Mouse (Mus musculus): ENCODE results near the gene Jchain. TPM values are rescaled to one million over a fixed set of nuclear protein-coding genes. Genes with fewer than 3 reads are reported as not detected.
A peak's percentile ranks its signal among the peaks of the same experiment; 100 is the strongest.

The Jchain gene
- polyA plus RNA-seq, 1 experiment from 2014 or later, result 0.19 TPM

DNA sequence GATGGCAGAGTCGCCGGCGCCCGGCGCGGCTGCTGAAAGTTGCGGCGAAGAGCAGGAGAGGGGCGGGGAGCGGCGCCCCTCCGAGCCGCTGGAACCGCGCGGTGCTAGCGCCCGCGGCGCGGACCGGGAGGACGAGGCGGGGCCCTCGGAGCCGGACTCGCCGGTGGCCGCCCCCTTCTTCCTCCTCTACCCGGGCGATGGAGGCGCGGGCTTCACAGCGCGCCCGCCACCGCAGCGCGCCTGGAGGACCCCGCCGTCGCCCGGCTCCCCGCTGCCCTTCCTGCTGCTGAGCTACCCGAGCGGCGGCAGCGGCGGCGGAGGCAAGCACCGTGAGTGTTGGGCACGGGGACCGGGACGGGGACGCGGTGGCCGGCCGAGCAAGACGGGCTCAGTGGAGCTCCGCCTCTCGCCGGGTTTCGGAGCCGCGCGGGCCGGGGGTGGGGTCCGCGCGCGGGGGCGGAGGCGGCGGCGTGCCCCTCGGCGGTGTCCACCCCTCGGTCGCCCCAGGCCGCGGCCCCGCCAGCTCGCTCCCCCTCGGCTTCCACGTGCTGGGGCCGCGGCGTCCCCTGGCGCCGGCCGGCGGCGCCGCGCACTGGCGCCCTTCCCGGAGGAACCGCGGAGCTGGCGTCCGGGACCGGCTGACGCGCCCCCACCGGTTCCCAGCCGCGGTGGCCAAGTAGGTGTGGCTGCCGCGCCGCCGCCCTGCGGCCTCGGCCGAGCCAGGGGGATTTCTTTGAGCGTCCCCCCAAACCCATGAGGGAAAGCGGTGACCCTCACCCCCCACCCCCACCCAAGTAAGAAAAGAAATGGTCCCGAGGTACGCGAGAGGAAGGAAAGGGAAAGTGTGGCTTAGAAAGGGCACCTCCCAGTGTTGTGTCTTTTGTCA, 37.7 kb upstream of the Jchain start:
- DNase-seq (ENCODE audit: low spot score), result peak; percentile 74

DNA sequence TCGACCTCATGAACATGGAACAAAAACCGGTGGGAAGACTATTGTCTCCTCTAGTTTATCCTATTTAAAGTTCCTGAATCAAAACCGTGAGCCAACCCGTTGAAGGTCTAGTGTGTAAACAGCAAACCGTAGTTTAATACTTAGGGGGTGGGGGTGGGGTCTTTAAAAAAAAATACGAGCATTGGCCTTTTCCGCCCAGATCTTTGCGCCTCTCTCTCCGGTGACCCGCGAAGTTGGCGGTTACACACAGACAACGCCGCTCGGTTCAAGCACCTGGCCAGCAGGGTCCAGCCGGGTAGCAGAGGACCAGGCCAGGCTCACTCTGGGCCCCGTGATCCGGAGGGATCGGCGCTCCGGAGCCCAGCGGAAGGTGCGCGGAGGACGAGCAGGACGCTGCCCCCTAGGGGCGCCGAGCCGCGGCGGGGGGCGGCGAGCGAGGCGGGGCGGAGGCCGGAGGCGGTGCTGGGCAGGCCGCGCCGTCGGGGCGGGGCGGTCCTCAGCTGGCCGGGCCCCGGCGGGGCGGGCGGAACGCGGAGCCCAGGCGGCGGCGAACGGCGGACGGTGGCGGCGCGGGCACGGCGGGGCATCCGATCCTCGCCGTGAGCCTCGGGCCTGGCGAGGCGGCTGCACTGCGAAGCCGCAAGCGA, 36.9 kb upstream of the Jchain start, which contains the start of gene Rufy3:
Gene Rufy3, plus strand, starts transcription at position 540 of the 647 bp plus-strand sequence.
- H3K9ac ChIP-seq (replicated peaks; ENCODE audit: low read depth), result peak within 1 kb of the TSS; percentile 64
- no peaks in the 10 kb centered on the region for H3K36me3 ChIP-seq (ENCODE audit: insufficient read depth, low read length)
- TF ChIP-seq EP300 (IDR thresholded peaks at IDR 0.05), result no peak
- peak; percentile 77 for TF ChIP-seq CTCF (IDR thresholded peaks at IDR 0.05)
- peak within 1 kb of the TSS; percentile 91 for H3K4me3 ChIP-seq (ENCODE audit: low read depth, low read length)
- DNase-seq (ENCODE audit: low spot score) (peak; percentile 92), ATAC-seq (peak; percentile 94)
- H3K27ac ChIP-seq (ENCODE audit: low read length), result peak within 1 kb of the TSS; percentile 92
- H3K27me3 ChIP-seq (replicated peaks; ENCODE audit: insufficient read depth, low read length), result no peaks in the 10 kb centered on the region
- no peaks in the 10 kb centered on the region for H3K9me3 ChIP-seq (ENCODE audit: low read length)
- WGBS, result under 1% methylated on average over 42 of the region's 71 CpGs
- H3K4me2 ChIP-seq (replicated peaks; ENCODE audit: low read depth, low read length), result peak within 1 kb of the TSS; percentile 73
- no peaks in the 10 kb centered on the region for H3K4me1 ChIP-seq (ENCODE audit: insufficient read depth, low read depth, low read length)

More for the DNA sequence above, 37.7 kb upstream of the Jchain start:
- Histone ChIP-seq H3K9ac (replicated peaks; ENCODE audit: low read depth) (peak overlapping the region; percentile 64), H3K4me3 (ENCODE audit: low read depth, low read length) (peak overlapping the region; percentile 91), H3K4me1 (ENCODE audit: insufficient read depth, low read depth, low read length) (no peaks in the 10 kb centered on the region), H3K4me2 (replicated peaks; ENCODE audit: low read depth, low read length) (peak overlapping the region; percentile 73), H3K27ac (ENCODE audit: low read length) (peak overlapping the region; percentile 92), H3K27me3 (replicated peaks; ENCODE audit: insufficient read depth, low read length) (no peaks in the 10 kb centered on the region), H3K36me3 (ENCODE audit: insufficient read depth, low read length) (peaks cover 2% of the 10 kb centered on the region; the same call in 1 of the 2 replicates), H3K9me3 (ENCODE audit: low read length) (no peaks in the 10 kb centered on the region)
- TF ChIP-seq CTCF (IDR thresholded peaks at IDR 0.05) (peak; percentile 26), EP300 (IDR thresholded peaks at IDR 0.05) (no peak)
- under 1% methylated on average over 50 of the region's 119 CpGs for WGBS
- peak; percentile 76 for ATAC-seq

DNA sequence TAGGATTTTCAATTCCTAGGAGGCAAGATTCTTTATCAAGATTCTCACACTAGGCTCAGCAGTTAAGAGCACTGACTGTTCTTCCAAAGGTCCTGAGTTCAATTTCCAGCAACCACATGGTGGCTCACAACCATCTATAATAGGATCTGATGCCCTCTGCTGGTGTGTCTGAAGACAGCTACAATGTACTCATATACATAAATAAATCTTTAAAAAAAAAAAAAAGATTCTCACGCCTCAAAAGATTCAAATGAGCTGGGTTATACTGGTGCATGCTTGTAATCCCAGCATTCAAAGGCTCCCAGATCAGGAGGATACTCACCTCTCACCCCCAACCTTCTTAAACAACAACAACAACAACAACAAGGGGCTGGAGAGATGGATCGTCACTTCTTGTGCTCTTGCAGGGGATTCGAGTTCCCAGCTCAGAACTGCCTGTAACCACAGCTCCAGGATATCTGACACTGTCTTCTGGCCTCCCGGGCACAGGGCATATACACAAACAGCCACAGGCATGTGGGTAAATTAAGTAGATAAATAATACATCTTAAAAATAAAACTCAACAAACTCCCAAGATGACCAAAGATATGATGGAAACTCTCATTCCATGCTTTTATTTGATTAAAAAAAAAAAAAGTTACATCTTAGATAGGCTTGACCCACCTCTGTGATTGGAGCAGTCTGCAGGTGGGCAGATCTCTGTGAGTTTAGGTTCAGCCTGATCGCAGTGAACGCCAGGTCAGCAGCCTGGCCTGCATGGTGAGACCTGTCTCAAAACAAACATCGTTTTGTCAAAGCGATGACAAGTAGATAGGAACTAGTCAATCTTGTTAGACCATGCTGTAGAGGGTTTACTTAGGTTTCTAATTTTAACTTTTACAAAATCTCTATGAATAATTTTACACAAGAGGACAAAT, 35.4 kb upstream of the Jchain start:
- H3K9ac ChIP-seq (replicated peaks; ENCODE audit: low read depth), result no peak overlapping the region
- H3K4me3 ChIP-seq (ENCODE audit: low read depth, low read length), result no peak overlapping the region
- no peaks in the 10 kb centered on the region for H3K36me3 ChIP-seq (ENCODE audit: insufficient read depth, low read length)
- no peaks in the 10 kb centered on the region for H3K9me3 ChIP-seq (ENCODE audit: low read length)
- TF ChIP-seq EP300 (IDR thresholded peaks at IDR 0.05), result no peak
- TF ChIP-seq CTCF (IDR thresholded peaks at IDR 0.05), result no peak
- H3K27ac ChIP-seq (ENCODE audit: low read length), result no peak overlapping the region
- ATAC-seq (no peak), DNase-seq (ENCODE audit: low spot score) (no peak)
- 45% methylated on average over 8 of the region's 8 CpGs for WGBS
- H3K4me2 ChIP-seq (replicated peaks; ENCODE audit: low read depth, low read length), result no peak overlapping the region
- no peaks in the 10 kb centered on the region for H3K27me3 ChIP-seq (replicated peaks; ENCODE audit: insufficient read depth, low read length)
- no peaks in the 10 kb centered on the region for H3K4me1 ChIP-seq (ENCODE audit: insufficient read depth, low read depth, low read length)

DNA sequence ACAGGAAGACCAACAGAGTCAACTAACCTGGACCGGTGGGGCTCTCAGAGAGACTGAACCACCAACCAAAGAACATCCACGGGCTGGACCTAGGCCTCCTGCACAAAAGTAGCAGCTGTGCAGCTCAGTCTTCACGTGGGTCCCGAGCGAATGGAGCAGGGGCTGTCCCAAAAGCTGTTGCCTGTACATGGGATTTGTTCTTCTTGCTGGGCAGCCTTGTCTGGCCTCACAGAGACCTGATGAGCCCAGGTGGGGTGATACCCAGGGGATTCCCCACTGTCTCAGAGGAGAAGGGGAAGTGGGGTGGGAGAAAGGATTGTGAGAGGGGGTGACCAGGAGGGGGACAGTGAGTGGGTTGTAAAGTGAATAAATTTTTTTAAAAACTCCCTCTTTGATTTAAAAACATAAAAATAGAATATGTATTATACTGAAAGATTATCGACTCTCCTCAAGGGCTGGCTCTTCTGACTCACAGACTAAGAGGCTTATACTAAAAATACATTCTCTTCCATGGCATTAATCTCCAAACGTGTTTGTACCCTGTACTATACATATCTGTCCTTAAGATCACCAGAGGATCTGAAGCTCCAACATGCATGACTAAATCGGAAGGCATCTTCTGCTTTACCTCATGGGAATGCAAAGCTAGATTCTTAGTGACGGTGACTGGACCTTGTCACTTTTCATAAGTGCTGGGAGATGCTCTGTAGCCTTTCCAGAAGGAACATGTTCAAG, 33.6 kb upstream of the Jchain start:
- TF ChIP-seq EP300 (IDR thresholded peaks at IDR 0.05) (no peak), CTCF (IDR thresholded peaks at IDR 0.05) (no peak)
- 76% methylated on average over 9 of the region's 9 CpGs for WGBS
- no peak overlapping the region for H3K27ac ChIP-seq (ENCODE audit: low read length)
- no peak overlapping the region for H3K9ac ChIP-seq (replicated peaks; ENCODE audit: low read depth)
- ATAC-seq (no peak), DNase-seq (ENCODE audit: low spot score) (no peak)
- no peaks in the 10 kb centered on the region for H3K27me3 ChIP-seq (replicated peaks; ENCODE audit: insufficient read depth, low read length)
- no peaks in the 10 kb centered on the region for H3K4me1 ChIP-seq (ENCODE audit: insufficient read depth, low read depth, low read length)
- no peaks in the 10 kb centered on the region for H3K36me3 ChIP-seq (ENCODE audit: insufficient read depth, low read length)
- H3K9me3 ChIP-seq (ENCODE audit: low read length), result no peaks in the 10 kb centered on the region
- no peak overlapping the region for H3K4me3 ChIP-seq (ENCODE audit: low read depth, low read length)
- H3K4me2 ChIP-seq (replicated peaks; ENCODE audit: low read depth, low read length), result no peak overlapping the region

DNA sequence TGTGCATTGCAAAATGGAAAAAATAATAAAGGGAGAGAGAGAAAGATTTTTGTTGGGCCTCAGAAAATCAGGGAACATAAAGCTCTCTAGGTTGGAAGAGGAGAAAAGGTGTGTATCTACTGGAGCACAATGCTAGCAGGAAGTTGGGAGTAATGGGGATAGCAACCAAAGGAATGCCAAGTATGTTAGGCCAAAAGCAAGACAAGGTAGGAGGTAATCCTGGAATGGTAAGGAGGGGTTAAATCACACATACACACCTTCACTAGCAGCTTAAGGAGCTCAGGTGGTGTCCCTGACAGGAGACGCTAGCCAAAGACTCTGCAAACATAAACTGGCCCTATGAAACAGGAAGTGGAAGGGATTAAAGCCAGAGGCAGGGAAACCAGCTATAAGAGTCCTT, 31.3 kb upstream of the Jchain start:
- H3K36me3 ChIP-seq (ENCODE audit: insufficient read depth, low read length), result no peaks in the 10 kb centered on the region
- ATAC-seq (no peak), DNase-seq (ENCODE audit: low spot score) (peak; percentile 56)
- H3K27ac ChIP-seq (ENCODE audit: low read length), result no peak overlapping the region
- no peaks in the 10 kb centered on the region for H3K9me3 ChIP-seq (ENCODE audit: low read length)
- H3K4me3 ChIP-seq (ENCODE audit: low read depth, low read length), result no peak overlapping the region
- TF ChIP-seq CTCF (IDR thresholded peaks at IDR 0.05) (no peak), EP300 (IDR thresholded peaks at IDR 0.05) (no peak)
- WGBS, result 12% methylated on average over 1 of the region's 1 CpGs
- no peak overlapping the region for H3K4me2 ChIP-seq (replicated peaks; ENCODE audit: low read depth, low read length)
- H3K27me3 ChIP-seq (replicated peaks; ENCODE audit: insufficient read depth, low read length), result no peaks in the 10 kb centered on the region
- peaks cover 9% of the 10 kb centered on the region for H3K4me1 ChIP-seq (ENCODE audit: insufficient read depth, low read depth, low read length)
- H3K9ac ChIP-seq (replicated peaks; ENCODE audit: low read depth), result no peak overlapping the region
